Mouse (Mus musculus): ENCODE measurements around the gene Tbc1d14. TPM values are rescaled to one million over a fixed set of nuclear protein-coding genes. Genes with fewer than 3 reads are reported as not detected.
A peak's percentile ranks its signal among the peaks of the same experiment; 100 is the strongest.

The Tbc1d14 gene
- 8.1 and 9.3 TPM in 2 replicates for polyA plus RNA-seq (2015; fragmentation: Nextera tagmentation; extraction: Ambion mirVana)

DNA sequence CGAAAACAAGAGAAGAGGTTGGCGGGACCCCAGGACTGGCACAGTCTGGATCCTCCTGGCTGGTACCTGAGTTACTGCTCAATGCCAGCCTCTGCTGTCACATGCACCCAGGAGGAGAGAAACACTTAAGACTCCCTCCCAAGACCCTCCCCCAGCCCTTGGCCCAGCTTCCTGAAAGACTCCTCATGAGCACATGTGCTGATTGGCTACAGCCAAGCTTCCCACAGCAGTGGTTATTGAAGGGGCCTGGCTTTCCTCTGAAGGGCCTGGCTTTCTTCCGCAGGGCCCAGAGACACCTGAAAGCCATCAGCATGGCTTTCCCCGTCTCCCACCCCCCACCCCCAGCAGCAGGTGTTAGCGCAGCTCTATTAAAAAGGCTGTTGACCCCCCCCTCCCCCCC lies at the start of gene Tbc1d14:
Tbc1d14 (minus strand) TSS at position 101 of the 400 bp plus-strand sequence.
- WGBS (ENCODE audit: insufficient replicate concordance), result 68% methylated on average over 5 of the region's 5 CpGs
- Histone ChIP-seq H3K4me3 (ENCODE audit: low read depth, low read length) (no peak within 1 kb of the TSS), H3K4me1 (ENCODE audit: control insufficient read depth, low read depth, low read length) (no peaks in the 10 kb centered on the region; the same call in none of the 2 replicates), H3K27me3 (ENCODE audit: control insufficient read depth, insufficient read depth, low read depth, low read length) (no peaks in the 10 kb centered on the region), H3K9me3 (replicated peaks; ENCODE audit: control insufficient read depth, low read length) (no peaks in the 10 kb centered on the region), H3K4me2 (ENCODE audit: low read depth, low read length) (no peak within 1 kb of the TSS), H3K36me3 (ENCODE audit: control insufficient read depth, insufficient read depth) (no peaks in the 10 kb centered on the region), H3K9ac (ENCODE audit: low read depth, low read length) (no peak within 1 kb of the TSS), H3K27ac (ENCODE audit: low read length) (no peak within 1 kb of the TSS)
- no peak for ATAC-seq (ENCODE audit: low read depth)

DNA sequence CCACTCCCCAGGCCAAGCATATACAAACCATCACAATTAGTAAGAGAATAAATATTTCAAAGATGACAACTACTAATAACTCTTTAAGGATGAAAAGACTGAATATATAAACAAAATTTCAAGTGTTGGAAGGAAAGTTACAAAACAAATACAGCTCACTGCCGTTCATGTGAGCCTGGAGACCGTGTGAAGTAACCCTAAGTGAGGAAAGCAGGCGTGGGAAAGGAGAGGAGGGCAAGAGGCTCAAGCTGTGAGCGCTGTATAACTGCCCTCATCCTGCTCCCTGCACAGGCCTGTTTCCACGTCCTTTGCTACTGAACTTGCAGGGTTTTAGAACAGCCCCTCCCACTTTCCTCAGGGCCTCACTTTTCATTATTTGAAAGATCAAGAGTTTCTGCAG lies 32.5 kb upstream of the Tbc1d14 start:
- Histone ChIP-seq H3K27me3 (ENCODE audit: control insufficient read depth, insufficient read depth, low read depth, low read length) (no peaks in the 10 kb centered on the region), H3K4me3 (ENCODE audit: low read depth, low read length) (no peak overlapping the region), H3K9ac (ENCODE audit: low read depth, low read length) (no peak overlapping the region; the same call in 1 of the 2 replicates), H3K4me2 (ENCODE audit: low read depth, low read length) (no peak overlapping the region), H3K36me3 (ENCODE audit: control insufficient read depth, insufficient read depth) (peaks cover 15% of the 10 kb centered on the region), H3K9me3 (replicated peaks; ENCODE audit: control insufficient read depth, low read length) (no peaks in the 10 kb centered on the region), H3K4me1 (ENCODE audit: control insufficient read depth, low read depth, low read length) (peaks cover 28% of the 10 kb centered on the region), H3K27ac (ENCODE audit: low read length) (no peak overlapping the region)
- 77% methylated on average over 5 of the region's 5 CpGs for WGBS (ENCODE audit: insufficient replicate concordance)
- no peak for ATAC-seq (ENCODE audit: low read depth)

DNA sequence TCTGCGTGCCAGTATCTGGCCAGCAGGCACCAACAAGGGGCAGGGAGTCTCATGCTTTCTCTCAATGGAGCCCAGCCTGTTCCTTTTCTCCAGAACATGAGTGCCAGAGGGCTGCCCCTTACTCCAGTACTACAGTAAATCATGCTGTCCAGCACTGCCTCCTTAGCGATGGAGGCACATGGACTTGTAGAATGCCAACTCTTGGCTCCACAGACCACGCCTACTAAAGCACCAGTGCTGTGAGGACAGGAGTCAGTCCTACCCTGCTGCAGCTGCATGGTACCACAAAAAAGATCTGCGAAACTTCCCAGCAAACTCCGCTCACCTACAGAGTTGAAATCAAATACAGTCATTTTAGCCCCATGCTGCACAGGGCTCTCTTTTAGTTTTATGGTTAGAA lies 30.6 kb upstream of the Tbc1d14 start:
- Histone ChIP-seq H3K36me3 (ENCODE audit: control insufficient read depth, insufficient read depth) (peaks cover 9% of the 10 kb centered on the region), H3K27me3 (ENCODE audit: control insufficient read depth, insufficient read depth, low read depth, low read length) (no peaks in the 10 kb centered on the region)

GRCm38 (mm10) chr5:36621058-36621449 lies 28.0 kb upstream of the Tbc1d14 start:
- Histone ChIP-seq H3K4me3 (ENCODE audit: low read depth, low read length) (peak overlapping the region; percentile 39), H3K4me1 (ENCODE audit: control insufficient read depth, low read depth, low read length) (peaks cover 39% of the 10 kb centered on the region), H3K27ac (ENCODE audit: low read length) (peak overlapping the region; percentile 96), H3K36me3 (ENCODE audit: control insufficient read depth, insufficient read depth) (peaks cover 27% of the 10 kb centered on the region), H3K27me3 (ENCODE audit: control insufficient read depth, insufficient read depth, low read depth, low read length) (no peaks in the 10 kb centered on the region), H3K9ac (ENCODE audit: low read depth, low read length) (peak overlapping the region; percentile 60), H3K4me2 (ENCODE audit: low read depth, low read length) (peak overlapping the region; percentile 56), H3K9me3 (replicated peaks; ENCODE audit: control insufficient read depth, low read length) (no peaks in the 10 kb centered on the region)
- WGBS (ENCODE audit: insufficient replicate concordance), result 26% methylated on average over 5 of the region's 5 CpGs
- peak; percentile 64 for ATAC-seq (ENCODE audit: low read depth)

More for the DNA sequence above, 30.6 kb upstream of the Tbc1d14 start:
- no peak for ATAC-seq (ENCODE audit: low read depth)
- 79% methylated on average over 5 of the region's 5 CpGs for WGBS (ENCODE audit: insufficient replicate concordance)
- Histone ChIP-seq H3K4me1 (ENCODE audit: control insufficient read depth, low read depth, low read length) (peaks cover 41% of the 10 kb centered on the region), H3K27ac (ENCODE audit: low read length) (no peak overlapping the region), H3K4me2 (ENCODE audit: low read depth, low read length) (no peak overlapping the region), H3K4me3 (ENCODE audit: low read depth, low read length) (no peak overlapping the region), H3K9me3 (replicated peaks; ENCODE audit: control insufficient read depth, low read length) (no peaks in the 10 kb centered on the region), H3K9ac (ENCODE audit: low read depth, low read length) (no peak overlapping the region)

DNA sequence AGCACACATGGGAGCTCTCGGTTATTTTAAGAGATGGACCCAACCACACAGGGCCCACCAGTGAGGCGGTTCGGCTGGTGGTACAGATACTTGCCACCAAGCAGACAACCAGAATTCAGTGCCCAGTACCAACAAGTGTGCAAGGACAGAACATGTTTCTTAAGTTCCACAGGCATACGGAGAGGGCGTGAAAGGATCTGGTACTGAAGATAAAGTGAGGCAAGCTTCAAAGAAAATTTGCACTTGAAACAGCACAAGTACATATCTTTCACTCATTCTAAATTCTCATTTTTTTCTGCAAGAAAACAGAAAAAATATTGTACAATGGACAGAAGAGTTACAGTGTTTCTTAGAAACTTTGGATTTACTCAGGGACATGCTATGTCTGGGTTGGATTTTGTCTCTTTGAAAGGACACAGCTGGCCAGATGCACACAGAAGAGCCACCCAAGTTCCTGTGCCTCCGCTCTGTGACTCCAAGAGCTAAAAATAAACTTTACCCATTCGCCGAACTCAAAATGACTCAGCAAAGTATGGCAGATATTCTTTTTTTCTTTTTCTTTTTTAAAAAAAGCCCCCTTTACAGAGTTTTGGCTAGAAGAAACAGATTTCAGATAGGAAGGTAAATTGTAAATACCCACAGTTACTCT lies 27.5 kb upstream of the Tbc1d14 start:
- peaks cover 39% of the 10 kb centered on the region for H3K4me1 ChIP-seq (ENCODE audit: control insufficient read depth, low read depth, low read length)
- peak overlapping the region; percentile 39 for H3K4me3 ChIP-seq (ENCODE audit: low read depth, low read length)
- H3K27ac ChIP-seq (ENCODE audit: low read length), result peak overlapping the region; percentile 96
- peak overlapping the region; percentile 60 for H3K9ac ChIP-seq (ENCODE audit: low read depth, low read length)
- H3K36me3 ChIP-seq (ENCODE audit: control insufficient read depth, insufficient read depth), result peaks cover 33% of the 10 kb centered on the region
- peak; percentile 87 for ATAC-seq (ENCODE audit: low read depth)
- H3K4me2 ChIP-seq (ENCODE audit: low read depth, low read length), result peak overlapping the region; percentile 56
- H3K27me3 ChIP-seq (ENCODE audit: control insufficient read depth, insufficient read depth, low read depth, low read length), result no peaks in the 10 kb centered on the region
- WGBS (ENCODE audit: insufficient replicate concordance), result 15% methylated on average over 8 of the region's 8 CpGs
- H3K9me3 ChIP-seq (replicated peaks; ENCODE audit: control insufficient read depth, low read length), result no peaks in the 10 kb centered on the region

DNA sequence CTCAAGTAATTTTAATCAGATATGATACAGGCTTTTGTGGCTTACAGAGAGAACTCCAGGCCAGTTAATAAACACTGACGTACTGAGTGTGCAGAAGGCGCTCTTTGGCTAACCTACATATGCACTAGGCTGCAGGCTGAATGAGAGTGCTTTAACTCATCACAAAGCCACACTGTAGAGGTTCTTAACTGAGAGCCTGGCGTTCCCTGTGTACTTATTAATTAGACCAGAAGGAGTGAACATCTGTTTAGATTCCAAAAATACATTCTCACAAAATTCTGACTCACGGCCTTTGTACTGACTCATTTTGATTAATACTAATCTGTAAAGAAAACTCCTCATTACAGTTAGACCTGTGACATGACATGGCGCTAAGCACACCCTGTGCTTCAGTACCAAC lies 25.8 kb upstream of the Tbc1d14 start:
- Histone ChIP-seq H3K9me3 (replicated peaks; ENCODE audit: control insufficient read depth, low read length) (no peaks in the 10 kb centered on the region), H3K27ac (ENCODE audit: low read length) (peak overlapping the region; percentile 41; the same call in 1 of the 2 replicates), H3K4me1 (ENCODE audit: control insufficient read depth, low read depth, low read length) (peaks cover 54% of the 10 kb centered on the region), H3K4me3 (ENCODE audit: low read depth, low read length) (no peak overlapping the region), H3K27me3 (ENCODE audit: control insufficient read depth, insufficient read depth, low read depth, low read length) (no peaks in the 10 kb centered on the region), H3K36me3 (ENCODE audit: control insufficient read depth, insufficient read depth) (peaks cover 49% of the 10 kb centered on the region), H3K4me2 (ENCODE audit: low read depth, low read length) (no peak overlapping the region), H3K9ac (ENCODE audit: low read depth, low read length) (no peak overlapping the region)
- ATAC-seq (ENCODE audit: low read depth), result no peak
- 69% methylated on average over 5 of the region's 5 CpGs for WGBS (ENCODE audit: insufficient replicate concordance)

DNA sequence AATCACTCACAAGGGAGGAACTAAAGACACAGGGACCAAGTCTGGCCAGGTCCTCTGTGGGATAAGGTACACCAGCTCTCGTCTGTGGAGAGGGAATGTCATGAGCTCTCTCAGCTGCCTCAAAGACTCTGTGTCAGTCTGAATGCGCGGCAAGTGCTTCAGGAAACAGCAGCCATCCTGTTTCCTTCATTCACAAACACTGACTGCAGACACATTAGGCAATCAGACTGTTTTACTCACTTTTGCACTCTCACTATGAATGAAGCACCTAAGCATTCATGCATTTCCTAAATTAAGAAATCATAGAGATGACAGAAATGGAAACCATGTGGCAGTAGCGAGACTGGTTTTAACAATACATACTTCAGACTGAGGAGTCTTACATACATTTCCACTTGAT lies 25.3 kb upstream of the Tbc1d14 start:
- Histone ChIP-seq H3K36me3 (ENCODE audit: control insufficient read depth, insufficient read depth) (peaks cover 49% of the 10 kb centered on the region), H3K4me1 (ENCODE audit: control insufficient read depth, low read depth, low read length) (peaks cover 54% of the 10 kb centered on the region), H3K9ac (ENCODE audit: low read depth, low read length) (no peak overlapping the region), H3K27me3 (ENCODE audit: control insufficient read depth, insufficient read depth, low read depth, low read length) (no peaks in the 10 kb centered on the region), H3K4me2 (ENCODE audit: low read depth, low read length) (no peak overlapping the region), H3K27ac (ENCODE audit: low read length) (no peak overlapping the region), H3K9me3 (replicated peaks; ENCODE audit: control insufficient read depth, low read length) (no peaks in the 10 kb centered on the region), H3K4me3 (ENCODE audit: low read depth, low read length) (no peak overlapping the region)
- 49% methylated on average over 4 of the region's 4 CpGs for WGBS (ENCODE audit: insufficient replicate concordance)
- no peak for ATAC-seq (ENCODE audit: low read depth)

- H3K27me3 ChIP-seq (ENCODE audit: control insufficient read depth, insufficient read depth, low read depth, low read length), result no peaks in the 10 kb centered on the region
- 73% methylated on average over 4 of the region's 4 CpGs for WGBS (ENCODE audit: insufficient replicate concordance)
- no peak overlapping the region for H3K9ac ChIP-seq (ENCODE audit: low read depth, low read length)
- peak overlapping the region; percentile 24 for H3K4me2 ChIP-seq (ENCODE audit: low read depth, low read length)
- no peak overlapping the region for H3K4me3 ChIP-seq (ENCODE audit: low read depth, low read length)
- ATAC-seq (ENCODE audit: low read depth), result peak; percentile 87
- no peaks in the 10 kb centered on the region for H3K9me3 ChIP-seq (replicated peaks; ENCODE audit: control insufficient read depth, low read length)
- peaks cover 53% of the 10 kb centered on the region for H3K36me3 ChIP-seq (ENCODE audit: control insufficient read depth, insufficient read depth)
- H3K27ac ChIP-seq (ENCODE audit: low read length), result peak overlapping the region; percentile 36; the same call in 1 of the 2 replicates
- H3K4me1 ChIP-seq (ENCODE audit: control insufficient read depth, low read depth, low read length), result peaks cover 32% of the 10 kb centered on the region
Observed at GRCm38 (mm10) chr5:36614124-36614523, 21.0 kb upstream of the Tbc1d14 start.

DNA sequence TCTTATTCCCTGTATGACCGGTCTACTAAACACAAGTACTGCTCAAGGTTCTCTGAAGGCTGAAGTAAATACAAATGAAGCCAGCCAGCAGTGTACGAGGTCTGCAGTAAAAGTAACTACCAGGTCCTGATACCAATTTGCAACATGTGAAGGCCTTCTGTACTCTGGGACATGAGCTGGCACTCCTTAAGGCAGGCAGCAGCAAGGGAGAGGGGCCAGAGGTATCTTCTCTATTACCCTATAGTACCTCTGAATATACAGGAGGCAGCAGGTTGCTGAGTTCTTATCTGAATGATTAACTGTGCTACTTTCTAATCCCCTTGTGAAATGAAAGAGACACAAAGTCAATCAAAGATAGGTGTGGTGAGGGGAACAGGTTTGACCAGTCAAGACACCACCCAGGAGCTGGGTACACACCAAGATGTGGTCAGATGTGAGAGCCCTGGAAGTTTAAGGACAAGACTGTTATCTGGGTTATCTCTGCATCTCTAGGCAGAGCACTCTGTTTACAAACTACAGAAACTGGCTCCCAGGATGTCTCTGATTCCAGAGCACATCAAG lies 15.9 kb upstream of the Tbc1d14 start:
- H3K9ac ChIP-seq (ENCODE audit: low read depth, low read length), result no peak overlapping the region
- WGBS (ENCODE audit: insufficient replicate concordance), result 86% methylated on average over 2 of the region's 2 CpGs
- peaks cover 33% of the 10 kb centered on the region for H3K36me3 ChIP-seq (ENCODE audit: control insufficient read depth, insufficient read depth)
- no peaks in the 10 kb centered on the region for H3K9me3 ChIP-seq (replicated peaks; ENCODE audit: control insufficient read depth, low read length)
- peaks cover 14% of the 10 kb centered on the region for H3K4me1 ChIP-seq (ENCODE audit: control insufficient read depth, low read depth, low read length)
- H3K27ac ChIP-seq (ENCODE audit: low read length), result no peak overlapping the region
- ATAC-seq (ENCODE audit: low read depth), result no peak
- H3K4me3 ChIP-seq (ENCODE audit: low read depth, low read length), result no peak overlapping the region
- no peaks in the 10 kb centered on the region for H3K27me3 ChIP-seq (ENCODE audit: control insufficient read depth, insufficient read depth, low read depth, low read length)
- H3K4me2 ChIP-seq (ENCODE audit: low read depth, low read length), result no peak overlapping the region

Measured in liver, embryonic 16.5 days (tissue).